Mouse (Mus musculus): ENCODE results near the gene Lhx2. TPM values are rescaled to one million over a fixed set of nuclear protein-coding genes. Genes with fewer than 3 reads are reported as not detected.
A peak's percentile ranks its signal among the peaks of the same experiment; 100 is the strongest.

The Lhx2 gene
- polyA plus RNA-seq, 1 experiment: not detected

GRCm38 (mm10) chr2:38367852-38368251 is 28.8 kb downstream of the Lhx2 start:
- WGBS: 89% methylated on average over 5 of the region's 5 CpGs
- Histone ChIP-seq H3K4me3 (ENCODE audit: insufficient read depth, low read depth, low read length) (no peak overlapping the region), H3K27ac (ENCODE audit: insufficient read depth, low read depth, low read length) (no peak overlapping the region), H3K4me1 (ENCODE audit: control insufficient read depth, insufficient read depth, low read length) (no peaks in the 10 kb centered on the region; the same call in 1 of the 2 replicates)
- TF ChIP-seq CTCF (IDR thresholded peaks at IDR 0.05; ENCODE audit: insufficient read depth, low read depth, low read length) (no peak), POLR2A (IDR thresholded peaks at IDR 0.05; ENCODE audit: insufficient read depth, low read depth, low read length) (no peak)

GRCm38 (mm10) chr2:38368746-38369330 is 29.8 kb downstream of the Lhx2 start:
- H3K27ac ChIP-seq (ENCODE audit: insufficient read depth, low read depth, low read length): no peak overlapping the region
- no peaks in the 10 kb centered on the region; the same call in 1 of the 2 replicates for H3K4me1 ChIP-seq (ENCODE audit: control insufficient read depth, insufficient read depth, low read length)
- no peak overlapping the region for H3K4me3 ChIP-seq (ENCODE audit: insufficient read depth, low read depth, low read length)
- WGBS: 64% methylated on average over 31 of the region's 31 CpGs
- no peak for TF ChIP-seq POLR2A (IDR thresholded peaks at IDR 0.05; ENCODE audit: insufficient read depth, low read depth, low read length)
- TF ChIP-seq CTCF (IDR thresholded peaks at IDR 0.05; ENCODE audit: insufficient read depth, low read depth, low read length): no peak

- WGBS: 10% methylated on average over 19 of the region's 20 CpGs
- Histone ChIP-seq H3K27ac (ENCODE audit: insufficient read depth, low read depth, low read length) (no peak overlapping the region), H3K4me3 (ENCODE audit: insufficient read depth, low read depth, low read length) (no peak overlapping the region), H3K4me1 (ENCODE audit: control insufficient read depth, insufficient read depth, low read length) (peaks cover 9% of the 10 kb centered on the region)
- TF ChIP-seq POLR2A (IDR thresholded peaks at IDR 0.05; ENCODE audit: insufficient read depth, low read depth, low read length) (no peak), CTCF (IDR thresholded peaks at IDR 0.05; ENCODE audit: insufficient read depth, low read depth, low read length) (peak; percentile 96)
Measured at GRCm38 (mm10) chr2:38375606-38376304, 36.7 kb downstream of the Lhx2 start.

GRCm38 (mm10) chr2:38377254-38377653 is 38.2 kb downstream of the Lhx2 start:
- Histone ChIP-seq H3K4me1 (ENCODE audit: control insufficient read depth, insufficient read depth, low read length) (peaks cover 9% of the 10 kb centered on the region), H3K4me3 (ENCODE audit: insufficient read depth, low read depth, low read length) (no peak overlapping the region), H3K27ac (ENCODE audit: insufficient read depth, low read depth, low read length) (no peak overlapping the region)
- WGBS: 96% methylated on average over 7 of the region's 7 CpGs
- no peak for TF ChIP-seq POLR2A (IDR thresholded peaks at IDR 0.05; ENCODE audit: insufficient read depth, low read depth, low read length)
- no peak for TF ChIP-seq CTCF (IDR thresholded peaks at IDR 0.05; ENCODE audit: insufficient read depth, low read depth, low read length)

DNA sequence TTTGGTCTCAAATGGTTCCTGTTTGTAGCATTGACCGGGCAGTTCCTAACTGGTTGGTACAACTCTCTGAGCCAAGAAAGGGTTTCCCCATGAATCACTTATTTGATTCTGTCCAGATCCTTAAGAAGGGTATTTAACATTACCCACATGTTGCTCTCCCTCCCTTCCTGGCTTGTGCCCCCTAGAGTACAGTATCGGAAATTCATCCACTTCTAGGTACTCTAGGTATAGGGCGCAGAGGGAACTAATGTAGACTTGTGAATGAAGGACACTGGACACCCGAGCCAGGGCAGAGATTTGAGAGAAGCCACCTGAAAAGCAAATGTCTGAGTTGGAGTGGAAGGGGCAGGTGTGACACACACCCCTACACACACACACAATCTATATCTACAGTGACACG is 39.3 kb downstream of the Lhx2 start:
- Histone ChIP-seq H3K27ac (ENCODE audit: insufficient read depth, low read depth, low read length) (no peak overlapping the region), H3K4me3 (ENCODE audit: insufficient read depth, low read depth, low read length) (no peak overlapping the region), H3K4me1 (ENCODE audit: control insufficient read depth, insufficient read depth, low read length) (peaks cover 9% of the 10 kb centered on the region)
- 56% methylated on average over 5 of the region's 5 CpGs for WGBS
- TF ChIP-seq POLR2A (IDR thresholded peaks at IDR 0.05; ENCODE audit: insufficient read depth, low read depth, low read length) (no peak), CTCF (IDR thresholded peaks at IDR 0.05; ENCODE audit: insufficient read depth, low read depth, low read length) (no peak)

GRCm38 (mm10) chr2:38378849-38379545 is 39.9 kb downstream of the Lhx2 start:
- H3K4me1 ChIP-seq (ENCODE audit: control insufficient read depth, insufficient read depth, low read length): peaks cover 9% of the 10 kb centered on the region
- H3K27ac ChIP-seq (ENCODE audit: insufficient read depth, low read depth, low read length): no peak overlapping the region
- TF ChIP-seq CTCF (IDR thresholded peaks at IDR 0.05; ENCODE audit: insufficient read depth, low read depth, low read length) (no peak), POLR2A (IDR thresholded peaks at IDR 0.05; ENCODE audit: insufficient read depth, low read depth, low read length) (no peak)
- 18% methylated on average over 29 of the region's 29 CpGs for WGBS
- peak overlapping the region; percentile 18 for H3K4me3 ChIP-seq (ENCODE audit: insufficient read depth, low read depth, low read length)

DNA sequence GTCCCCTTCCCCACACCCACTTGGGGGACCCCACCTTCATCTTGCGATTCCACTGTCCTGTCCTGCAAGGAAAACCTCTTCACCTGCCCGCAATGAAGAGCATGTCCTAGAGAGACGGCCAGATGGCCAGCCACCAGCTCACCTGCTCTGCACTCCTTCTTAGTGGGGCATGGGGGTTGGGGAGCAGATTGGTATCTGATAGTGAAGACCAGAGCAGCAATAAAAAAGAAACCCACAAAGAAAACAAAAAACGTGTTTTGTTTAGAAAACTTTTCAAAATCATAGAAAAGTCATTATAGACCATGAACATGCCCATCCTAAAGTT is 40.4 kb downstream of the Lhx2 start:
- 37% methylated on average over 4 of the region's 4 CpGs for WGBS
- TF ChIP-seq POLR2A (IDR thresholded peaks at IDR 0.05; ENCODE audit: insufficient read depth, low read depth, low read length) (no peak), CTCF (IDR thresholded peaks at IDR 0.05; ENCODE audit: insufficient read depth, low read depth, low read length) (no peak)
- H3K4me1 ChIP-seq (ENCODE audit: control insufficient read depth, insufficient read depth, low read length): peaks cover 9% of the 10 kb centered on the region
- peak overlapping the region; percentile 18 for H3K4me3 ChIP-seq (ENCODE audit: insufficient read depth, low read depth, low read length)
- no peak overlapping the region for H3K27ac ChIP-seq (ENCODE audit: insufficient read depth, low read depth, low read length)

- 60% methylated on average over 10 of the region's 10 CpGs for WGBS
- TF ChIP-seq CTCF (IDR thresholded peaks at IDR 0.05; ENCODE audit: insufficient read depth, low read depth, low read length) (no peak), POLR2A (IDR thresholded peaks at IDR 0.05; ENCODE audit: insufficient read depth, low read depth, low read length) (no peak)
- Histone ChIP-seq H3K4me1 (ENCODE audit: control insufficient read depth, insufficient read depth, low read length) (peaks cover 9% of the 10 kb centered on the region), H3K4me3 (ENCODE audit: insufficient read depth, low read depth, low read length) (no peak overlapping the region), H3K27ac (ENCODE audit: insufficient read depth, low read depth, low read length) (no peak overlapping the region)
Measured at GRCm38 (mm10) chr2:38380136-38381083, 41.3 kb downstream of the Lhx2 start.

All from olfactory bulb, adult 2 months (tissue).